Mouse (Mus musculus) thymus, adult 2 months (tissue): ENCODE data around the gene Rnf38. TPM values are rescaled to one million over a fixed set of nuclear protein-coding genes. Genes with fewer than 3 reads are reported as not detected.

Experiments
- DNase-seq: peaks from one replicate; pipeline ENCODE4 v3.0.0; 2021
- H3K27ac ChIP-seq: fragments of 200-500 bp; 2 replicates; pipeline ENCODE4 v1.5.1; 2012; ENCODE audit warnings: low read length, control low read depth; ENCODE audit not compliant: control insufficient read depth, insufficient read depth
- H3K27me3 ChIP-seq: fragments of 200-500 bp; 2 replicates; pipeline ENCODE4 v1.6.1; 2012; ENCODE audit warnings: mild to moderate bottlenecking, low read length, moderate library complexity, mixed read lengths; ENCODE audit not compliant: control insufficient read depth, insufficient read depth
- H3K36me3 ChIP-seq: fragments of 200-500 bp; 2 replicates; pipeline ENCODE4 v1.6.1; 2012; ENCODE audit warnings: mild to moderate bottlenecking, low read length, moderate library complexity; ENCODE audit not compliant: control insufficient read depth, insufficient read depth
- H3K4me1 ChIP-seq: fragments of 200-500 bp; replicated peaks from 2 replicates; pipeline ENCODE4 v1.6.1; 2012; ENCODE audit warnings: low read length; ENCODE audit not compliant: control insufficient read depth, insufficient read depth
- H3K4me3 ChIP-seq: fragments of 200-500 bp; 2 replicates; pipeline ENCODE4 v1.5.1; 2012; ENCODE audit warnings: mild to moderate bottlenecking, low read length, control low read depth, moderate library complexity; ENCODE audit not compliant: control insufficient read depth, insufficient read depth
- CTCF ChIP-seq: fragments of 200-500 bp; IDR thresholded peaks from 2 replicates; pipeline ENCODE4 v1.5.1; 2012; ENCODE audit warnings: mild to moderate bottlenecking, control low read depth, low read length, moderate library complexity, borderline replicate concordance; ENCODE audit not compliant: control insufficient read depth, poor library complexity, insufficient read depth; ENCODE audit errors: extremely low read depth
- POLR2A ChIP-seq: fragments of 200-500 bp; IDR thresholded peaks from 2 replicates; pipeline ENCODE4 v1.6.1; 2012; ENCODE audit warnings: mild to moderate bottlenecking, low read length, control low read depth, moderate library complexity; ENCODE audit not compliant: control insufficient read depth, poor library complexity, insufficient read depth; ENCODE audit errors: extremely low read depth
- WGBS: fragments of 180-500 bp; shearing (Covaris S2); methylation state at CpG from one replicate; pipeline ENCODE4 v1.1.7; 2018; 5-methylcytosine and 5-hydroxymethylcytosine counted together
- polyA plus RNA-seq: library from polyadenylated mRNA; depleted of rRNA; stranded (reverse); fragments of >200 nt; gene quantifications from 2 replicates; pipeline ENCODE4 v1.2.3, GENCODE M21; 2012; rRNA removed

Gene Rnf38
- polyA plus RNA-seq, 1 experiment, result 435 TPM

DNA sequence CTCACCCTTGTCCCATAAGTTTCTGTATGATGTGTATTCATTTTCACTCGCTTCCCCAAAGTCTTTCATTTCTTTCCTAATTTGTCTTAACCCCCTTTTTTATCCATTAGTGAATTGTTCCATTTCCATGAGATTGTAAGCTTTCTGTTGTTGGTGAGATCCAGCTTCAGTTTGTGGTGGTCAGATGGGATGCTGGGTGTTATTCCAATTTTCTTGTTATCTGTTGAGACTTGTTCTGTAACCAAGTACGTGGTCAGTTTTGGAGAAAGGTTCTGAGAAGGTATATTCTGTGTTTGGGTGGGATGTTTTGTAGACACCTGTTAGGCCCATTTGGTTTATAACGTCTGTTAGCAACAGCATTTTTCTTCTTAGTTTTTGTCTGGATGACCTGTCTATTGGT lies 148.0 kb downstream of the Rnf38 start:
- Histone ChIP-seq H3K4me3 (no peak overlapping the region), H3K27me3 (no peaks in the 10 kb centered on the region), H3K4me1 (peaks cover 4% of the 10 kb centered on the region), H3K27ac (no peak overlapping the region), H3K36me3 (no peaks in the 10 kb centered on the region)
- TF ChIP-seq CTCF (no peak), POLR2A (no peak)
- WGBS, result 93% methylated on average over 3 of the region's 3 CpGs
- DNase-seq, result no peak

DNA sequence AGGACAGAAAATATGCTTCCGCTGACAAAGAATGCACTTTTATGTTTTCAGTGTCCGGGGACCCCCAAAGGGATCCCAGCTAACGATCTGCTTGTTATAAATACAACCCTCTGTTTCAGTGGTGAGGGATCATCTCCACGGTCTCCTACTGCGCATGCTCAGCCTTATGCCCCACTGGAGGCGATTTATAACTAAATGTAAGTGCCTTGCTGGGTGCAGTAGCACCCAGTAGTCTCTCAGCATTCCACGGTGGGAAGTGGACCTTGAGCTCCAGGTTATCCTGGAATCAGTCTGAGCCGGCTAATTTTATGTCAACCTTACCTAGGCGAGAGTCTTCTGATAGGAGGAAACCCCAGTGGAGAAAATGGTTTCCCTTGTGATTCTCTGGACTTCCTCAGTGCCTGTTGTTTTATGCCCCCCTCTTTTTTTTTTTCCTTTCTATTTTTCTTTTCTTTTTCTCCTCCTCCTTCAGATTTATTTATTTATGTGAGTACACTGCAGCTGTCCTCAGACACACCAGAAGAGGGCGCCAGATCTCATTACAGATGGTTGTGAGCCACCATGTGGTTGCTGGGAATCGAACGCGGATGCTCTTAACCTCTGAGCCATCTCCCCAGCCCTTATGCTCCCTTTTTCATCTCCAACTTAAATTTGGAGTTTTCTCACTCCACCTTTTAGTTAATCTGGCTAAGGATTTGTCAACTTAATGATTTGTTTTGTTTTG lies 148.8 kb downstream of the Rnf38 start:
- H3K27ac ChIP-seq, result no peak overlapping the region
- no peak for TF ChIP-seq POLR2A
- no peak for TF ChIP-seq CTCF
- no peaks in the 10 kb centered on the region for H3K27me3 ChIP-seq
- no peaks in the 10 kb centered on the region for H3K36me3 ChIP-seq
- DNase-seq, result no peak
- no peak overlapping the region for H3K4me3 ChIP-seq
- H3K4me1 ChIP-seq, result peaks cover 4% of the 10 kb centered on the region
- 87% methylated on average over 13 of the region's 13 CpGs for WGBS

DNA sequence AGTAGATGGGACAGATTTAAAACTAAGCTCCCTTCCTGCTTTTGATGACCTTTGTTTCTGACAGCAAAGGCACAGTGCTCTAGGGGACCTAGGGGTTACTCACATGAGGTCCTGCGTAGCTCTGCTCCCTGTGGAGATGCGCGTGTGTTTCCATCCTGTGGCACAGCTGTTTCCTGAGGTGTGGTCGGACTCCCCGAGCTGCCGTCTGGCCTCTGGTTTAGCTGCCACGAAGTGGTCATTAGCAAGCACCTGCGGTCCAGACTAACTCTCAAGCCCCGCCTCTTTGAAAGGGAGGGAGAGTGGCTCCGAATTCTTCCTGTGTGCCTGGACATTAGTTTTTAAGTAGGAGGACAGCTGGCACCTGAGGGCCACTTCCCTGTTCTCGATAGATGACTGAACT lies 149.6 kb downstream of the Rnf38 start, which contains the start of gene Gne:
Gene Gne, minus strand, starts transcription at position 233 of the 400 bp plus-strand sequence.
- TF ChIP-seq POLR2A (no peak), CTCF (no peak)
- H3K4me3 ChIP-seq, result no peak within 1 kb of the TSS

DNA sequence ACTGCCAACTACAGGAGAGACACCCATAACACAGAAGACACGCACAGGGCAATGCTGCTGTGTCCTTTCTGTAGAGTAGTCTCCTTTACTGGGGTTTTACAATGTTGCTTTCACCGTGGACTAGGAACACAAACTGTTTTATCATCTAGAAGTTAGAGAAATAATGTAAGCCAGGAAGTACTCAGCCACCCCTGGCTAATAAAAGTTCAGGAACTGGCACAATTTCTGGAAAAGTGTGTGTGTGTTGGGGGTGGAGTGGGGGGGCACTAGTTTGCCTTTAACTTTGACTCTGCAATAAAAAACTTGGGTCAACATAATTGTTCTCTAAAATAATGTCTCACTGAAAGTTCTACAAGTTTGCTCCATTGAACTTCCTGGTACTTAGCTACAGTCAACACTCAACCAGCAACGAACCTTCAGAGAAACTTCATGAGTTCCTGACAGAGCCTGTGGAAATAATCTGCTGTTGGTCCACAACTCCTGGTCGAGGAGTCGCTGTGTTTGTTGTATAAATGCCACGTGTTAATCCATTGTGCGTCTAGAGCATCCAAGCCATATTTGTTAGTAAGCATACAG lies 155.1 kb downstream of the Rnf38 start:
- no peak for DNase-seq
- TF ChIP-seq POLR2A (no peak), CTCF (no peak)
- no peaks in the 10 kb centered on the region for H3K36me3 ChIP-seq
- no peak overlapping the region for H3K27ac ChIP-seq
- H3K4me3 ChIP-seq, result no peak overlapping the region
- H3K27me3 ChIP-seq, result no peaks in the 10 kb centered on the region
- WGBS, result 95% methylated on average over 7 of the region's 7 CpGs
- peaks cover 2% of the 10 kb centered on the region; the same call in 1 of the 2 replicates for H3K4me1 ChIP-seq

More for the DNA sequence above, 149.6 kb downstream of the Rnf38 start, which contains the start of gene Gne:
- no peak for DNase-seq
- 3% methylated on average over 11 of the region's 11 CpGs for WGBS
- Histone ChIP-seq H3K27me3 (no peaks in the 10 kb centered on the region), H3K36me3 (no peaks in the 10 kb centered on the region), H3K27ac (no peak within 1 kb of the TSS), H3K4me1 (peaks cover 4% of the 10 kb centered on the region)

Other genes with a start within 250 kb of the Rnf38 start
- 184 and 193 TPM in 2 replicates for gene Clta, start 229.3 kb downstream of the Rnf38 start, polyA plus RNA-seq
- gene Gne, start 149.6 kb downstream of the Rnf38 start, polyA plus RNA-seq, result 28.0 and 32.0 TPM in 2 replicates
- 5.3 and 7.7 TPM in 2 replicates for gene Melk, start 67.1 kb upstream of the Rnf38 start, polyA plus RNA-seq